Mouse (Mus musculus) embryonic facial prominence, embryonic 15.5 days (tissue): ENCODE results near the gene Mbd3. TPM values are rescaled to one million over a fixed set of nuclear protein-coding genes. Genes with fewer than 3 reads are reported as not detected.

Source experiments
- ATAC-seq: fragments of 200-750 bp; cut with Nextera tagmentation; 2 replicates; pipeline ENCODE4 v1.8.0; 2017; ENCODE audit warnings: low read depth, moderate TSS enrichment; ENCODE audit not compliant: insufficient number of reproducible peaks, low FRiP score, low TSS enrichment
- H3K27ac ChIP-seq: fragments of 300-500 bp; sonication (generic); replicated peaks from 2 replicates; pipeline ENCODE4 v1.5.1; 2015; ENCODE audit warnings: mild to moderate bottlenecking, inconsistent platforms
- H3K27me3 ChIP-seq: fragments of 300-500 bp; sonication (generic); 2 replicates; pipeline ENCODE4 v1.6.1; 2015; ENCODE audit warnings: inconsistent platforms
- H3K36me3 ChIP-seq: fragments of 300-500 bp; sonication (generic); 2 replicates; pipeline ENCODE4 v1.6.1; 2015; ENCODE audit warnings: mild to moderate bottlenecking, inconsistent platforms
- H3K4me1 ChIP-seq: fragments of 300-500 bp; sonication (generic); 2 replicates; pipeline ENCODE4 v1.6.1; 2015; ENCODE audit warnings: inconsistent platforms
- H3K4me2 ChIP-seq: fragments of 300-500 bp; sonication (generic); replicated peaks from 2 replicates; pipeline ENCODE4 v1.6.1; 2015; ENCODE audit warnings: mild to moderate bottlenecking, inconsistent platforms
- H3K4me3 ChIP-seq: fragments of 300-500 bp; sonication (generic); replicated peaks from 2 replicates; pipeline ENCODE4 v1.5.1; 2015; ENCODE audit warnings: mild to moderate bottlenecking, inconsistent platforms
- H3K9ac ChIP-seq: fragments of 300-500 bp; sonication (generic); 2 replicates; pipeline ENCODE4 v1.6.1; 2015; ENCODE audit warnings: inconsistent platforms
- H3K9me3 ChIP-seq: fragments of 300-500 bp; sonication (generic); replicated peaks from 2 replicates; pipeline ENCODE4 v1.6.1; 2016; ENCODE audit warnings: inconsistent platforms
- WGBS: fragments of 180-500 bp; shearing (Covaris S2); methylation state at CpG from one replicate; pipeline ENCODE4 v1.1.7; 2015; 5-methylcytosine and 5-hydroxymethylcytosine counted together
- polyA plus RNA-seq: library from polyadenylated mRNA; unstranded; fragments of >200 nt; fragmentation: Nextera tagmentation; extraction: Ambion mirVana; gene quantifications from 2 replicates; pipeline ENCODE4 v1.2.1, GENCODE M21; 2015

Gene Mbd3
- polyA plus RNA-seq, 1 experiment from 2014 or later, result 247 TPM

DNA sequence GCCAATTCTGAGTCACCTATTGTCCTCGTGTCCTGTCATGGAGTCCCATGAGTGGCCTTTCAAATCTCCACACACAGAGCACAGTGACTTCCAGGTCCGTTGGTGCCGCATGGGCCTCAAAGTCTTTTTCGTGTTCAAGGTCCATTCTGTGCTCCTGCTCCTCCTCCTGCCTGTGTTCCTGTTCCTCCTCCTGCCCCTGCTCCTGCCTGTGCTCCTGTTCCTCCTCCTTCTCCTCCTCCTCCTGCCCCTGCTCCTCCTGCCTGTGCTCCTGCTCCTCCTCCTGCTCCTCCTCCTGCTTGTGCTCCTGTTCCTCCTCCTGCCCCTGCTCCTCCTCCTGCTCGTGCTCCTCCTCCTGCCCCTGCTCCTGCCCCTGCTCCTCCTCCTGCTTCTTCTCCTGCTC, 31.4 kb downstream of the Mbd3 start:
- 47% methylated on average over 5 of the region's 5 CpGs for WGBS
- H3K4me1 ChIP-seq, result peaks cover 12% of the 10 kb centered on the region; the same call in 1 of the 2 replicates
- no peaks in the 10 kb centered on the region for H3K36me3 ChIP-seq
- H3K27ac ChIP-seq, result no peak overlapping the region
- no peak for ATAC-seq
- no peak overlapping the region for H3K4me3 ChIP-seq
- H3K9me3 ChIP-seq, result no peaks in the 10 kb centered on the region
- peaks cover 13% of the 10 kb centered on the region; the same call in 1 of the 2 replicates for H3K27me3 ChIP-seq
- no peak overlapping the region for H3K9ac ChIP-seq
- H3K4me2 ChIP-seq, result no peak overlapping the region

DNA sequence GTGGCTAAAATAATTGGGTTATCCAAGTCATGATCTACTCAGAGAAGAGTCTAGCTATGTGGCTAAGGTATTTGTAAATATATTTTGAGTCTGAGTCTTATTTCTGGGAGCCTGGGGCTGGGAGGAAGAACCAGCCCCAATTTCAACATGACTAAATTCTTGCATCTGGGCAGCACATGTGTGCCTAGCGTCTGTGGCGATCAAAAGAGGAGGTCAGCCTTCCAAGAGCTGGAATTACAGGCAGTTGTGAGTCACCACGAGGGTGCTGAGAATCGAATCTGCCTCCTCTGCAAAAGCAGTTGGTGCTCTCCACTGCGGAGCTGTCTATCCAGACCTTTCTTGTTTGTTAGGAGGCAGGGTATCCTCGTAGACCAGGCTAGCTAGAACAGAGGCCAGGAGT, 33.6 kb downstream of the Mbd3 start:
- peaks cover 17% of the 10 kb centered on the region; the same call in 1 of the 2 replicates for H3K27me3 ChIP-seq
- no peak overlapping the region for H3K27ac ChIP-seq
- no peak for ATAC-seq
- 52% methylated on average over 6 of the region's 6 CpGs for WGBS
- no peak overlapping the region for H3K9ac ChIP-seq
- H3K9me3 ChIP-seq, result no peaks in the 10 kb centered on the region
- H3K4me3 ChIP-seq, result no peak overlapping the region
- no peaks in the 10 kb centered on the region for H3K4me1 ChIP-seq
- H3K4me2 ChIP-seq, result no peak overlapping the region
- H3K36me3 ChIP-seq, result no peaks in the 10 kb centered on the region

DNA sequence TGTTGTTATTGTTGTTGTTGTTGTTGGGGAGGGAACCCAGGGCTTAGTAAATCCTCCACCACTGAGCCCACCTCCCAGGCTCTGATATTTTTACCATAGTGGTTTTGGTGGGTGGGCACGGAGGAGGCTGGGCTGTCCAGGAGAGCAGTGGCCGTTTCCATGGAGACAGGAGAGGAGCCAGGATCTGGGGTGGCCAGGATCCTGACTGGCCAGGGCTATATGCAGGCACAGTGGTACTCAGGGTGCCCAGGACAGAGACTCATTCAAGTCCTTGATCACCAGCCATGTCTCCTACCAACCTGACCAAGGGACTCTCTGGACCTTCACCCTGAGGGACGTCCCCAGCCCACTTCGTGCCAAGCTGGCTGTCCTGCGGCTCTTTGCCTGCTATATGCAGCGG, 35.6 kb downstream of the Mbd3 start:
- ATAC-seq, result no peak
- H3K4me3 ChIP-seq, result no peak overlapping the region
- H3K36me3 ChIP-seq, result no peaks in the 10 kb centered on the region
- WGBS, result 45% methylated on average over 6 of the region's 6 CpGs
- H3K27me3 ChIP-seq, result peaks cover 32% of the 10 kb centered on the region
- no peaks in the 10 kb centered on the region for H3K4me1 ChIP-seq
- no peak overlapping the region for H3K9ac ChIP-seq
- H3K4me2 ChIP-seq, result no peak overlapping the region
- no peak overlapping the region for H3K27ac ChIP-seq
- no peaks in the 10 kb centered on the region for H3K9me3 ChIP-seq

DNA sequence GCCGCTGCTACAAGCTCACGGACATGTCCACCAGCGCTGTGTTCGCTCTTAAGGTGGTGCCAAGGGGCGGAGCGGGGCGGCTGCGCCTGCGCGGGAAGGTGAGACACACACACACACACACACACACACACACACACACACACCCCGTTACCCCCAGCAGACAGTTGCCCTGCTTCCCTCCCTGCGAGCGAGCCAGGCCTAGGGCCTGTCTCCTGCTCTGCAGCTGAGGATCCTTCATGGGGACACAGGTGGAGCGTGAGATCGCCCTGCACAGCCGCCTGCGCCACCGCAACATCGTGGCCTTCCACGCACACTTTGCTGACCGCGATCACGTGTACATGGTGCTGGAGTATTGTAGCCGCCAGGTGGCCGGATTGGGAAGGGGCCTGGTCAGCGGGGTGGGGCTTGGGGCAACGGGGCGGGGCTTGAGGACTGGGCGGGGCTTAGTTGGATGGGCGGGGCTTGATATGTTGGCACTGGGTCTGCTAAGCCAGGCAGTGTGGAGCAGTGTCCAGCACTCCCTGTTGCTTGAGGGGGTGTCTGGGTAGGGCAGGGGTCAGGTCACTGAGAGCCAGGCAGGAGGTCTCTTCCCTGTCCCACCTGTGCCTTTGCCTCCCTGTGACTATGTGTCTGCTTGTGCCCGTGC, 41.2 kb downstream of the Mbd3 start:
- ATAC-seq, result peak; percentile 27; the same call in 1 of the 2 replicates
- peak overlapping the region; percentile 19 for H3K4me3 ChIP-seq
- H3K4me1 ChIP-seq, result peaks cover 31% of the 10 kb centered on the region
- no peaks in the 10 kb centered on the region for H3K9me3 ChIP-seq
- H3K9ac ChIP-seq, result no peak overlapping the region
- WGBS, result 7% methylated on average over 31 of the region's 31 CpGs
- H3K36me3 ChIP-seq, result no peaks in the 10 kb centered on the region
- H3K4me2 ChIP-seq, result peak overlapping the region; percentile 51
- peaks cover 69% of the 10 kb centered on the region for H3K27me3 ChIP-seq
- no peak overlapping the region for H3K27ac ChIP-seq

DNA sequence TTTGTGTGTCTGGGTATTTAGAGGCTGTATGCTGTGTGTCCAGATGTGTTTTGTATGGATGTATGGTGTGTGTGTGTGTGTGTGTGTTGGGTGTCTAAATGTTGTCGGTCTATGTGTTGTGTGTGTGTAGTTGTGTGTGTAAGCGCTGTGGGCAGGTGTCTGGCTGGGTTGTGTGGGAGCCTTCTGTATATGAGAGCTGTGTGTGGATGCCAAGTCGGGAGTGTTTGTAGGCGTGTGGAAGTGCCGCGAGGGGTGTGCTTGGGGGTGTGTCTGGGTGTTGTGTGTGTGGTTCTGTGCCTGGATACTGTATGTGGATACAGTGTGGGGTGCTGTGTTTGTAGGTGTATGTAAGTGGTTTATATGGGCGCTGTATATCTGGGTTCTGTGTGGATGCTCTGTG, 42.0 kb downstream of the Mbd3 start:
- Histone ChIP-seq H3K4me3 (0 out of 2 replicates have a peak overlapping the region, but pooled peaks have one; percentile 42), H3K27me3 (peaks cover 77% of the 10 kb centered on the region), H3K9me3 (no peaks in the 10 kb centered on the region), H3K4me1 (peaks cover 31% of the 10 kb centered on the region), H3K4me2 (peak overlapping the region; percentile 51), H3K27ac (no peak overlapping the region), H3K36me3 (no peaks in the 10 kb centered on the region), H3K9ac (no peak overlapping the region)
- no peak for ATAC-seq
- WGBS, result 33% methylated on average over 7 of the region's 7 CpGs

DNA sequence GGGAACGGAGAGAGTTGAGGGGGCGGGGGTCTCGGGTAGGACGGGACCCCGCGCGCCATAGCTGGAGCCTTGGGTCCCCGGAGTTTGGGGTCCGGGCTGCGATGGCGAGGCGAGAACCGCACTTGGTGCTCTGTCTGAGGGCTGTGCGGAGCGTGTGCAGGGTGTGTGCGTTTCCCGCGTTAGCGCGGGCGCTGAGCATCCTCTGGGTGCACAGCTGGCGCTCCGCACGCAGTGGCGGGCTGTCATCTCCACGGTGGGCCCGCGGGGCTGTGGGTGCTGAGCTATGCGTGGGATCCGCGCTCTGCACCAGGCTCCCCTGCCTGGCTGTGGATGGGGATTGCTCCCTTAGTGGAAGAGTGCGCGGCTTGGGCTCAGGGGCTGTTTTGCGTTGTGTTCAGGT, 42.6 kb downstream of the Mbd3 start:
- peaks cover 31% of the 10 kb centered on the region for H3K4me1 ChIP-seq
- peak overlapping the region; percentile 42 for H3K4me3 ChIP-seq
- H3K9me3 ChIP-seq, result no peaks in the 10 kb centered on the region
- H3K9ac ChIP-seq, result no peak overlapping the region
- no peak overlapping the region for H3K27ac ChIP-seq
- WGBS, result 2% methylated on average over 32 of the region's 34 CpGs
- H3K27me3 ChIP-seq, result peaks cover 83% of the 10 kb centered on the region
- peak overlapping the region; percentile 71 for H3K4me2 ChIP-seq
- ATAC-seq, result no peak
- no peaks in the 10 kb centered on the region for H3K36me3 ChIP-seq

DNA sequence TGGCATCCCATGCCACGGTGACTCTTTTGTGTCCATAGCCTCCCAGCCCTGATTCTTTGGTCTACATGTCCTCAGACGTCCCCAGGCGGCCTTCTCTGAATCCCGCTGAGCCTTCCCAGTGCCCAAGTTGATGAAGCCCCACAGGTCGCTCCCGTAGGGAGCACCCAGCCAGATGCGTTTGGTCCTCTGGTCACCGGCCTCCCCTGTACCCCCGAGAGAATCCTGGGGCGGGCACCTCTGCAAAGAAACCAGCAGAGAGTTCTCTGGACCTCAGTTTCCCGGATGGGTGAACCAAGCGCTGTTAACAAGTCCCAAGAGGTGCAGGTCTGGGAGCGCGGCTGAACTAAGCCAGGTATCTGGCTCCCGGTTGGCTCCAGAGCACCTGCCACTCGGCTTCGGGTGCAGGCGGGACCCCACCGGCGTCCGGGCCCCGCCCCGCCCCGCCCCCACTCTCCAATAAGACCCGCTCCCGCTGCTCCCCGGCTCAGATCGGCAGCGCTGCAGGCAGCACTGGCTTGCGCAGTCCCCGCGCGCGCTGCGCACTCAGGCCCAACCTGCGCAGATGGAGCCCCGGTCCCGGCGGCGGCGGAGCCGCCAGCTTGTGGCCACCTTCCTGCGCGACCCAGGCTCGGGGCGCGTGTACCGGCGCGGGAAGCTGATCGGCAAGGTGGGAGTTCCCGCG, 43.2 kb downstream of the Mbd3 start, which contains the start of gene Plk5:
TSS of gene Plk5 (plus strand) at position 459 of the 682 bp plus-strand sequence.
- Histone ChIP-seq H3K9ac (no peak within 1 kb of the TSS), H3K36me3 (no peaks in the 10 kb centered on the region), H3K4me2 (peak within 1 kb of the TSS; percentile 71), H3K27me3 (peaks cover 87% of the 10 kb centered on the region), H3K9me3 (no peaks in the 10 kb centered on the region), H3K4me3 (peak within 1 kb of the TSS; percentile 42), H3K4me1 (peaks cover 31% of the 10 kb centered on the region), H3K27ac (no peak within 1 kb of the TSS)
- ATAC-seq, result no peak
- 1% methylated on average over 53 of the region's 53 CpGs for WGBS

DNA sequence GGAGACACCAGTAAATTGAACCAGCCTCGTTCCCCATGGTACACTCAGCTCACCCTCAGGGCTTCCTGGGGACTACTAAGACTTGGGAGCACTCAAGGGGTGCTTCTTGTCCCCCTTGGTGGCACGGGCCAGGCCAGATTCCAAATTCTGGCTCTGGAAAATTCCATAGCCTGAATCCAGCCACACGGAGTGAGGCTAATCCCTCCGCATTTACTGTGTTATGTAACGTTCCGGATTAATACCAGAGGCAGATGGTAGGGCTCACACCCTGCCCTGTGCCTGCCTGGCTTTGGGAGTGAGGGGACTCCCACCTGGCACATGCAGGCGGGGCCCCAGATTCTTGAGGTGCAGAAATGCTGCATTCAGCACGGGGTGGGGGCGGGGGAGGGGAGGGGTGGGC, 43.9 kb downstream of the Mbd3 start:
- Histone ChIP-seq H3K9ac (no peak overlapping the region), H3K27me3 (peaks cover 89% of the 10 kb centered on the region), H3K27ac (no peak overlapping the region), H3K9me3 (no peaks in the 10 kb centered on the region), H3K4me1 (peaks cover 33% of the 10 kb centered on the region), H3K4me2 (no peak overlapping the region), H3K4me3 (no peak overlapping the region), H3K36me3 (no peaks in the 10 kb centered on the region)
- 8% methylated on average over 9 of the region's 9 CpGs for WGBS
- ATAC-seq, result no peak

DNA sequence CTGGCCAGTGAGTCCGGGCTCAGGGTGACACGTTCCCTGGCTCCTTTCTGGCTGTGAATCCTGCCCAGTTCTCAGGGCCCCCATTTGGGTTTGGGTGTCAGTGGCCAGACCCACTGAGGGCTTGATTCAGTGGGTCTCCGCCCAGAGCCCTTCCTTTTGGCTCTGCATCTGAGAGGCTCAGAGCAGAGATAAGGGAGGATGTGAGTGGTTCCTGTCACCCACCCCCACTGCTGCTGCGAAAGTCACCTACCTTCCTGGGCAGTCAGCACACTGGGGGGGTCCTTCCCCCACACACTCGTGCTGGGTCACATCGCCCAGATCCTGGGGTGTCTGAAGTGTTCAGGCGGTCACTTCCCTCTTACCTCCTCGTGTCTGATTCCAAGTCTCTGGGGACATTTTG, 46.6 kb downstream of the Mbd3 start:
- no peak overlapping the region for H3K4me3 ChIP-seq
- H3K36me3 ChIP-seq, result no peaks in the 10 kb centered on the region
- 59% methylated on average over 8 of the region's 8 CpGs for WGBS
- peaks cover 90% of the 10 kb centered on the region for H3K27me3 ChIP-seq
- H3K4me1 ChIP-seq, result peaks cover 45% of the 10 kb centered on the region
- H3K9ac ChIP-seq, result no peak overlapping the region
- no peak overlapping the region for H3K4me2 ChIP-seq
- H3K27ac ChIP-seq, result no peak overlapping the region
- ATAC-seq, result no peak
- no peaks in the 10 kb centered on the region for H3K9me3 ChIP-seq

DNA sequence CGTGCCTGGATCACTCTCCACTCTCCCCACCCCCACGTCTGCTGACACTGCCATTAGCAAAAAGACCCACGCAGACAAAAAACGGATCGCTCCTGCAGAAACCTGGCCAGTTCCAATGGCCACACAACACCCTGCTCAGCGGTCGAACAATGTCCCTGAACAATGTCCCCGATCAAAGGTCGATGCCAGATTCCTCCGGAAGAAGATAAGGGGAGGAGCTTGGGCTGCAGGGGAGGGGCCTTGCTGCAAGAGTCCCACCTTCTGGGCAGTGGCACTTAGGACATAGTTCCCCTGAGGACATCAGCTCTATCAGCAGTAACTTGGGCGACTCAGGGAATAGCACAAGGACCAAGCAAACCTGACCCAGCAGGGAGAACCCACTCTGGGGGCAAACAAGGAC, 47.5 kb downstream of the Mbd3 start:
- H3K4me3 ChIP-seq, result no peak overlapping the region
- no peak overlapping the region for H3K4me2 ChIP-seq
- H3K27ac ChIP-seq, result no peak overlapping the region
- peaks cover 90% of the 10 kb centered on the region for H3K27me3 ChIP-seq
- H3K9ac ChIP-seq, result no peak overlapping the region
- no peaks in the 10 kb centered on the region for H3K9me3 ChIP-seq
- 26% methylated on average over 11 of the region's 11 CpGs for WGBS
- ATAC-seq, result no peak
- H3K4me1 ChIP-seq, result peaks cover 44% of the 10 kb centered on the region
- no peaks in the 10 kb centered on the region for H3K36me3 ChIP-seq

DNA sequence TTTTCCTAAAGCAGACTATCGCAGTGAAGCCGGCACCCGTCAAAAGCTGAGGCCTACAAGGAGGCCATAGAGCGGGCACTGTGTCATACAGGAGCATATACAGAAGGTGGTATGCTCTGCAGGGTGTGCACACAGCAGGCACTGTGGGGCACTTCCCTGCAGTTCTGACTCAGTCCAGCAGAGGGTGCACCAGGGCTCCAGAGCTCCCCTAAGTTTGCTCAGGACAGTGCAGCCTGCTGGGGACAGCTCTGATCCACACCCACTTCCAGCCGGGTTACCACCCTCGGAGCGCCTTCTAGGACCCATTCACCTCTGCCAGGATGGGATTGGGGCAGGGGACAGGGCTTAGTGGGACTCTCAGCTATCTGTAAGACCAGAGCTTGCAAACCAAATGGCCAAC, 49.1 kb downstream of the Mbd3 start:
- Histone ChIP-seq H3K9ac (no peak overlapping the region), H3K27ac (no peak overlapping the region), H3K9me3 (no peaks in the 10 kb centered on the region), H3K27me3 (peaks cover 86% of the 10 kb centered on the region), H3K4me1 (peaks cover 31% of the 10 kb centered on the region), H3K4me2 (no peak overlapping the region), H3K36me3 (no peaks in the 10 kb centered on the region), H3K4me3 (no peak overlapping the region)
- WGBS, result 4% methylated on average over 7 of the region's 7 CpGs
- peak; percentile 72; the same call in 1 of the 2 replicates for ATAC-seq
